Mouse (Mus musculus) E14TG2a.4 (cell line): Measurements from ENCODE around the gene A430078G23Rik.

Experiments
- CTCF ChIP-seq: conservative IDR thresholded peaks from 2 replicates; pipeline ENCODE4 v1.5.1; 2014; ENCODE audit warnings: low read length
- POU5F1 ChIP-seq: IDR thresholded peaks from 2 replicates; pipeline ENCODE4 v1.6.1; 2014; ENCODE audit warnings: low read length, borderline replicate concordance

- TF ChIP-seq POU5F1 (no peak), CTCF (no peak)
These were observed 73.0 kb downstream of the A430078G23Rik start for GRCm38 (mm10) chr8:3426211-3426610.
